Mouse (Mus musculus): Measurements from ENCODE around the gene Timm23. TPM values are rescaled to one million over a fixed set of nuclear protein-coding genes. Genes with fewer than 3 reads are reported as not detected.

Timm23 gene
- polyA plus RNA-seq, 1 experiment, result 13.1 TPM

DNA sequence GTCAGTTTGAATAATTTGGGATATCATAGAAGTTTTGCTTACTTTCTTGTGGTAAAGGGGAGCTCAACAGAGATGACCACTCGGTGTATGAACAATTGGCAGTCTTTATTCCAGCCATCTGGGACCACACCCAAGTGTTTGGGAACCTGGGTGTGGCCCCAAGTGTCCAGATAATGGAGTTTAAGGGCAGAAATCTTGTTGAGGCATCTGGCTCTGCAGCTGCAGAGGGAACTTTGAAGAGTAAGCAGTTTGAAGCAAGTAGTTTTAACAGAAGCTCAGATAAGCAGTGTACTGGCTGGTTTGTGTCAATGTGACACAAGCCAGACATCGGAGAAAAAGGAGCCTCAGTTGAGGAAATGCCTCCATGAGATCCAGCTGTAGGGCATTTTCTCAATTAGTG lies 67.4 kb downstream of the Timm23 start:
- peaks cover 2% of the 10 kb centered on the region for H3K4me1 ChIP-seq (ENCODE audit: control insufficient read depth, insufficient read depth, low read length)
- no peak for TF ChIP-seq POLR2A (IDR thresholded peaks at IDR 0.05; ENCODE audit: borderline replicate concordance, control insufficient read depth, low read depth, low read length)
- TF ChIP-seq CTCF (IDR thresholded peaks at IDR 0.05; ENCODE audit: control insufficient read depth, insufficient read depth, low read length), result no peak
- H3K27ac ChIP-seq (ENCODE audit: control insufficient read depth, insufficient read depth, low read depth, low read length, poor library complexity), result no peak overlapping the region
- no peak overlapping the region for H3K4me3 ChIP-seq (replicated peaks; ENCODE audit: control insufficient read depth, low read depth, low read length)
- 54% methylated on average over 2 of the region's 2 CpGs for WGBS

GRCm38 (mm10) chr14:32131836-32132235 lies 69.9 kb downstream of the Timm23 start:
- TF ChIP-seq POLR2A (IDR thresholded peaks at IDR 0.05; ENCODE audit: borderline replicate concordance, control insufficient read depth, low read depth, low read length), result no peak
- TF ChIP-seq CTCF (IDR thresholded peaks at IDR 0.05; ENCODE audit: control insufficient read depth, insufficient read depth, low read length), result no peak

More at GRCm38 (mm10) chr14:32131836-32132235, 69.9 kb downstream of the Timm23 start:
- Histone ChIP-seq H3K4me3 (replicated peaks; ENCODE audit: control insufficient read depth, low read depth, low read length) (no peak overlapping the region), H3K4me1 (ENCODE audit: control insufficient read depth, insufficient read depth, low read length) (peaks cover 2% of the 10 kb centered on the region), H3K27ac (ENCODE audit: control insufficient read depth, insufficient read depth, low read depth, low read length, poor library complexity) (no peak overlapping the region)
- WGBS, result 15% methylated on average over 4 of the region's 4 CpGs

Other genes starting within 250 kb of the Timm23 start
- gene Galnt15, start 172.9 kb downstream of the Timm23 start, polyA plus RNA-seq (2011; ENCODE audit: insufficient read depth, insufficient read length, low replicate concordance, missing spikeins), result 1.8 and 3.5 TPM in 2 replicates
- gene Oxnad1, start 116.5 kb downstream of the Timm23 start, polyA plus RNA-seq (2011; ENCODE audit: insufficient read depth, insufficient read length, low replicate concordance, missing spikeins), result 6.5 and 10.5 TPM in 2 replicates
- 15.2 and 54.2 TPM in 2 replicates for gene Dph3, start 116.2 kb downstream of the Timm23 start, polyA plus RNA-seq (2011; ENCODE audit: insufficient read depth, insufficient read length, low replicate concordance, missing spikeins)
- not detected in 2 replicates for gene Msmb, start 59.9 kb downstream of the Timm23 start, polyA plus RNA-seq (2011; ENCODE audit: insufficient read depth, insufficient read length, low replicate concordance, missing spikeins)
- 108 and 110 TPM in 2 replicates for gene Ncoa4, start 42.0 kb downstream of the Timm23 start, polyA plus RNA-seq (2011; ENCODE audit: insufficient read depth, insufficient read length, low replicate concordance, missing spikeins)
- gene Parg, start 51 bp upstream of the Timm23 start, polyA plus RNA-seq (2011; ENCODE audit: insufficient read depth, insufficient read length, low replicate concordance, missing spikeins), result 16.8 and 20.8 TPM in 2 replicates
- gene Ogdhl, start 120.1 kb upstream of the Timm23 start, polyA plus RNA-seq (2011; ENCODE audit: insufficient read depth, insufficient read length, low replicate concordance, missing spikeins), result 0.34 and 3.9 TPM in 2 replicates
- gene 1700024G13Rik, start 186.5 kb upstream of the Timm23 start, polyA plus RNA-seq (2011; ENCODE audit: insufficient read depth, insufficient read length, low replicate concordance, missing spikeins), result not detected in 2 replicates